Mouse (Mus musculus): ENCODE data around the gene Btbd35f27. TPM values are rescaled to one million over a fixed set of nuclear protein-coding genes. Genes with fewer than 3 reads are reported as not detected.
"Not testable (repeated sequence)": the region's sequence is repeated elsewhere in the genome, so short reads cannot be mapped to it uniquely, and the experiment has no call there.

Btbd35f27 gene
- total RNA-seq (2021), result not detected
- long read RNA-seq, experiment 1, result 0 reads
- long read RNA-seq, experiment 2, result 0 reads

DNA sequence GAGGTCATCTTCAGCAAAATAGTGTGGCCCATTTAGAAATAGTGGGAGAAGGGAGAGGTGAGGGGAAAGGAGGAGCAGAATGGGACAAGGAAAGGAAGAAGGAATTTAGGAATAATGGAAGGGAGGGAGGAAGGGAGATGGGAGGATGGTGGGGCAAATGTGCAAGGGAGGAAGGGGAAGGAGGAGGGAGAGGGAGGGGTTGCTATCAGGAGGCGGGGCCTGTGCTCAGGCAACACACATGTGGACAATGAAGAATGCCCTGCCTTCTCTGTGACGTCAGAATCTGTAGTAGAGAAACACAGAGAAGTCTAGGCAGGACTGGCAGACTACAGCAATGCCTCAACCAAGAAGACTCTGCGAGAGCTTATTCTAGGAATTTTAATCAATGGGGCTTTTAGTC, at the start of gene Btbd35f27:
Gene Btbd35f27, plus strand, starts transcription at position 301 of the 400 bp plus-strand sequence.
- DNase-seq (ENCODE audit: low spot score), result not testable (repeated sequence)

Other genes with a start within 250 kb of the Btbd35f27 start
- not detected for gene Btbd35f4, start 151.6 kb upstream of the Btbd35f27 start, total RNA-seq (2021)